Mouse (Mus musculus) liver, embryonic 15.5 days (tissue): Measurements from ENCODE around the gene Cul7. TPM values are rescaled to one million over a fixed set of nuclear protein-coding genes. Genes with fewer than 3 reads are reported as not detected.

Source experiments
- ATAC-seq: fragments of 200-750 bp; cut with Nextera tagmentation; 2 replicates; pipeline ENCODE4 v1.8.0; 2017; ENCODE audit warnings: moderate number of reproducible peaks, mild to moderate bottlenecking, moderate library complexity; ENCODE audit not compliant: insufficient read depth
- H3K27ac ChIP-seq: fragments of 300-500 bp; sonication (generic); replicated peaks from 2 replicates; pipeline ENCODE4 v1.5.1; 2015; ENCODE audit warnings: mild to moderate bottlenecking, inconsistent platforms
- H3K27me3 ChIP-seq: fragments of 300-500 bp; sonication (generic); 2 replicates; pipeline ENCODE4 v1.6.1; 2015; ENCODE audit warnings: mild to moderate bottlenecking, inconsistent platforms
- H3K36me3 ChIP-seq: fragments of 300-500 bp; sonication (generic); replicated peaks from 2 replicates; pipeline ENCODE4 v1.6.1; 2015; ENCODE audit warnings: moderate library complexity, mild to moderate bottlenecking, inconsistent platforms
- H3K4me1 ChIP-seq: fragments of 300-500 bp; sonication (generic); replicated peaks from 2 replicates; pipeline ENCODE4 v1.6.1; 2015; ENCODE audit warnings: inconsistent platforms
- H3K4me2 ChIP-seq: fragments of 300-500 bp; sonication (generic); 2 replicates; pipeline ENCODE4 v1.6.1; 2015; ENCODE audit warnings: moderate library complexity, mild to moderate bottlenecking, inconsistent platforms
- H3K4me3 ChIP-seq: fragments of 300-500 bp; sonication (generic); replicated peaks from 2 replicates; pipeline ENCODE4 v1.5.1; 2015; ENCODE audit warnings: mild to moderate bottlenecking, inconsistent platforms
- H3K9ac ChIP-seq: fragments of 300-500 bp; sonication (generic); 2 replicates; pipeline ENCODE4 v1.6.1; 2015; ENCODE audit warnings: moderate library complexity, mild to moderate bottlenecking, inconsistent platforms
- H3K9me3 ChIP-seq: fragments of 300-500 bp; sonication (generic); replicated peaks from 2 replicates; pipeline ENCODE4 v1.6.1; 2016; ENCODE audit warnings: inconsistent platforms
- WGBS: fragments of 180-500 bp; shearing (Covaris S2); methylation state at CpG from one replicate; pipeline ENCODE4 v1.1.7; 2015; ENCODE audit warnings: mixed read lengths; ENCODE audit not compliant: insufficient replicate concordance; 5-methylcytosine and 5-hydroxymethylcytosine counted together
- polyA plus RNA-seq: library from polyadenylated mRNA; unstranded; fragments of >200 nt; fragmentation: Nextera tagmentation; extraction: Ambion mirVana; gene quantifications from 2 replicates; pipeline ENCODE4 v1.2.1, GENCODE M21; 2015

Cul7 gene
- polyA plus RNA-seq, 1 experiment from 2014 or later: 9.7 TPM

- 69% methylated on average over 12 of the region's 12 CpGs for WGBS
- no peak for ATAC-seq
- no peak overlapping the region for H3K4me3 ChIP-seq
- peaks cover 35% of the 10 kb centered on the region for H3K4me1 ChIP-seq
- H3K9me3 ChIP-seq: no peaks in the 10 kb centered on the region
- no peak overlapping the region for H3K27ac ChIP-seq
- no peaks in the 10 kb centered on the region for H3K36me3 ChIP-seq
- H3K4me2 ChIP-seq: no peak overlapping the region
- no peak overlapping the region for H3K9ac ChIP-seq
- H3K27me3 ChIP-seq: no peaks in the 10 kb centered on the region
Measured at GRCm38 (mm10) chr17:46617799-46618198, 32.3 kb upstream of the Cul7 start.

DNA sequence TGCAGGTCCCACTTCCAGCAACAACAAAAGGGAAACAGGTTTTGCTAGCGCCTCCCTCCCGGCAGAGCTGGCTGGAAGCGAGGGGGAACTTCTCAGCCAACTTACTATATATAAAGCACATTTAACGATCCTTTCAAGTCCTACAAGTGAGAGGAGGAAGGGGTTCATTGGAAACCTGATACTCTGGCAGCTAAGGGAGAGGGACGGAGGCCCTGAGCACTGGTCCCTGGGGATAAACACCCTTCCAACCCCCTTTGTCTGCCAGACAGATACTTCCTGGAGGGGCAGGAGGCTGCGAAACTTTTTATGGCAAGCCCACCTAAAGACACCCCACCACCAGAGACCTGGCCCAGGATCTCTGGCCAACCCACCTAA, 31.8 kb upstream of the Cul7 start:
- H3K4me1 ChIP-seq: peaks cover 35% of the 10 kb centered on the region
- WGBS: 47% methylated on average over 6 of the region's 6 CpGs
- H3K27me3 ChIP-seq: no peaks in the 10 kb centered on the region
- no peaks in the 10 kb centered on the region for H3K36me3 ChIP-seq
- no peaks in the 10 kb centered on the region for H3K9me3 ChIP-seq
- no peak overlapping the region for H3K9ac ChIP-seq
- H3K4me2 ChIP-seq: no peak overlapping the region
- ATAC-seq: no peak
- no peak overlapping the region for H3K4me3 ChIP-seq
- no peak overlapping the region; the same call in 1 of the 2 replicates for H3K27ac ChIP-seq

DNA sequence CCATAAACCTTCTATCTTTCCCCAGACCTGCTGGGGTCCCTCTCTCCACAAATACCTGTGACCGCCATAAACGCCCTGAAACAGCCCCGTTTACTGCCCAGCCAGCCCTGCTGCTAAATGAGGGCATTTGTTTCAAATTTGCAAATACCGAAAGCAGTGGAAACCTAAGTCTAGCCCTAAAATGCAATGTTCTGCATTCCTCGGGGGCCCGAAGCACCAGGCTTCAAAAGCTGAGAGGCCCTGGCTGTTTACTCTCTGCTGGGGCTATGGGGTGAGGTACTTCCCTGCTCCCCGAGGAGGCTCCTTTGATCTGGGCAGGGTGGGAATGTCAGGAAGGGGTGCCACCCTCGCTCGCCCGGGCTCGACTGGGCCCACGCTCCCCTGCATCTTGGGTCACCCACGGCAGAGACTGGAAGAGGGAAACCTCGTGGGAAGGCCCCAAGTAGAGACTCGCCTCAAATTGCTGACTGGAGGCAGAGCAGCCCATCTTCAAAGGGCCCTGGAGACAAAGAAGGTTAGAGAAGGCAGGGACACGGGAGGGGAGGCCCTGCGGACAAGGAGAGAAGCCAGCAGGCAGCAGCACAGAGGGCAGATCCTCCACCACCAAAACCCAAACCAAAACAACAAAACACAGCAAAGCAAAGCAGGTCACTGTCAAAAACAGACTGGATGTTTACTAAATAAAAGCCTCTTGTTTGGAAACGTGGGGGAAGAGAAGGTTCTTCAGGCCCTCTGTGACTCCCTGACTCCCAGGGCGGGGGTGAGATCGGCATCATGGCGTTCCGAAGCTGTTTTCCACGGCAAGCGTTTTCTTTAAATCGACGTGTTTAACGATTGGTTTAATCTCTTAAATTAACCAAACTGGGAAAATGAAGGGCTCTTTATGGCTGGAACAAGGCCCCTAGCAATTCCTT, 31.1 kb upstream of the Cul7 start:
- H3K36me3 ChIP-seq: no peaks in the 10 kb centered on the region
- H3K9me3 ChIP-seq: no peaks in the 10 kb centered on the region
- ATAC-seq: no peak
- H3K9ac ChIP-seq: no peak overlapping the region
- WGBS: 39% methylated on average over 27 of the region's 27 CpGs
- H3K27ac ChIP-seq: no peak overlapping the region; the same call in 1 of the 2 replicates
- no peak overlapping the region for H3K4me3 ChIP-seq
- peaks cover 35% of the 10 kb centered on the region for H3K4me1 ChIP-seq
- H3K4me2 ChIP-seq: no peak overlapping the region
- H3K27me3 ChIP-seq: no peaks in the 10 kb centered on the region

GRCm38 (mm10) chr17:46619683-46620357, 30.3 kb upstream of the Cul7 start:
- no peak for ATAC-seq
- H3K36me3 ChIP-seq: no peaks in the 10 kb centered on the region
- H3K27ac ChIP-seq: no peak overlapping the region
- 53% methylated on average over 16 of the region's 16 CpGs for WGBS
- peaks cover 39% of the 10 kb centered on the region for H3K4me1 ChIP-seq
- no peak overlapping the region for H3K4me2 ChIP-seq
- H3K27me3 ChIP-seq: no peaks in the 10 kb centered on the region; the same call in 1 of the 2 replicates
- no peak overlapping the region for H3K9ac ChIP-seq
- H3K4me3 ChIP-seq: no peak overlapping the region
- no peaks in the 10 kb centered on the region for H3K9me3 ChIP-seq

DNA sequence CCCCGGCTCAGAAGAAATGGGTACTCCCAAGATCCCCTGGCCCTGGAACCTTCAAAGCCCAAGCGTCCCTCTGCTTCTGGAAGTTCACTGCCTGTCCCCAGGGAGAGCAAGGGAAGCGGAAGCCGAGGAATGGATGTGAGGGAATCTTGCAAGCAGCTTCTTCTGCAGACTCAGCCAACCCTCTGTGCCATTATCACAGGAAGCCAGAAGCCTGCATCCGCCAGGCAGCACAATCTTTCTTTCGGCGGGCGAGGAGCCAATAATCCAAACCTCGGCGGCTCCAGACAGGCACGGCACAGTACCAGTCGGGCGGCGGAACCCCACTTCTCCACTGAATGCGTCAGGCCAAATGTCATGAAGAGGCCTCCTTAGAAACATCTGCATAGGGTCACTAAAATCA, 28.8 kb upstream of the Cul7 start:
- 44% methylated on average over 15 of the region's 15 CpGs for WGBS
- H3K9me3 ChIP-seq: no peaks in the 10 kb centered on the region
- peaks cover 3% of the 10 kb centered on the region; the same call in 1 of the 2 replicates for H3K27me3 ChIP-seq
- no peak for ATAC-seq
- no peak overlapping the region for H3K9ac ChIP-seq
- no peak overlapping the region for H3K4me2 ChIP-seq
- H3K4me1 ChIP-seq: peaks cover 39% of the 10 kb centered on the region
- no peak overlapping the region for H3K4me3 ChIP-seq
- no peak overlapping the region for H3K27ac ChIP-seq
- no peaks in the 10 kb centered on the region for H3K36me3 ChIP-seq

- ATAC-seq: no peak
- no peak overlapping the region for H3K27ac ChIP-seq
- H3K36me3 ChIP-seq: no peaks in the 10 kb centered on the region
- H3K4me3 ChIP-seq: no peak overlapping the region
- peaks cover 12% of the 10 kb centered on the region for H3K27me3 ChIP-seq
- H3K9ac ChIP-seq: no peak overlapping the region
- H3K9me3 ChIP-seq: no peaks in the 10 kb centered on the region
- H3K4me2 ChIP-seq: no peak overlapping the region
- H3K4me1 ChIP-seq: peaks cover 39% of the 10 kb centered on the region
- 36% methylated on average over 11 of the region's 11 CpGs for WGBS
Measured at GRCm38 (mm10) chr17:46622269-46622668, 27.9 kb upstream of the Cul7 start.

- no peak for ATAC-seq
- Histone ChIP-seq H3K4me1 (peaks cover 32% of the 10 kb centered on the region), H3K27ac (no peak overlapping the region), H3K9ac (no peak overlapping the region), H3K9me3 (no peaks in the 10 kb centered on the region), H3K4me3 (no peak overlapping the region), H3K4me2 (peak overlapping the region; percentile 8; the same call in 1 of the 2 replicates), H3K27me3 (peaks cover 29% of the 10 kb centered on the region), H3K36me3 (no peaks in the 10 kb centered on the region)
- WGBS: 18% methylated on average over 10 of the region's 10 CpGs
Measured at GRCm38 (mm10) chr17:46623819-46624557, 26.1 kb upstream of the Cul7 start.

DNA sequence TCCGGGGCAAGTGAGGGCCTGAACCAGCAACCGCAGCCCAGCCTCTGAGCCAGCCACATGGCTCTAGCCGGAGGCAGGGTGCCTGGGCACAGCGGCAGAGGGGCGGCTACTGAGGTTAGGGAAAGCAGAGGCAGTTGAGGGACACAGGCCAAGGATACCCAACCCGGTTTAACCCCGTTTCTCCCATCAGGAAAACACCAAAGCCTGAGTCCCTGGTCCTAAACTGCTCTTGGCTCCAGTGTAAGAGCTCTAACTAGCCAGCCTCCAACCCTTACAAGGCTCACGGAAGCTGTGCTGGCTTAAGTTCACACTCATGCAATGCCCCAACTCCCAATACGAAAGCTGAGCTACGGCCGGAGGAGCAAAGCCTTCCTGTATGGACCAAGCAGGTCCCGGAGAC, 25.5 kb upstream of the Cul7 start:
- no peak overlapping the region for H3K9ac ChIP-seq
- 65% methylated on average over 12 of the region's 12 CpGs for WGBS
- peaks cover 27% of the 10 kb centered on the region for H3K4me1 ChIP-seq
- H3K4me3 ChIP-seq: no peak overlapping the region
- no peaks in the 10 kb centered on the region for H3K9me3 ChIP-seq
- H3K4me2 ChIP-seq: peak overlapping the region; percentile 8; the same call in 1 of the 2 replicates
- no peak for ATAC-seq
- no peak overlapping the region for H3K27ac ChIP-seq
- H3K27me3 ChIP-seq: peaks cover 36% of the 10 kb centered on the region
- H3K36me3 ChIP-seq: no peaks in the 10 kb centered on the region

GRCm38 (mm10) chr17:46627409-46627808, 22.7 kb upstream of the Cul7 start:
- WGBS: 51% methylated on average over 6 of the region's 6 CpGs
- no peak for ATAC-seq
- H3K4me1 ChIP-seq: peaks cover 15% of the 10 kb centered on the region
- H3K36me3 ChIP-seq: no peaks in the 10 kb centered on the region
- peaks cover 52% of the 10 kb centered on the region for H3K27me3 ChIP-seq
- no peak overlapping the region for H3K9ac ChIP-seq
- H3K9me3 ChIP-seq: no peaks in the 10 kb centered on the region
- H3K27ac ChIP-seq: no peak overlapping the region
- no peak overlapping the region for H3K4me3 ChIP-seq
- H3K4me2 ChIP-seq: no peak overlapping the region

DNA sequence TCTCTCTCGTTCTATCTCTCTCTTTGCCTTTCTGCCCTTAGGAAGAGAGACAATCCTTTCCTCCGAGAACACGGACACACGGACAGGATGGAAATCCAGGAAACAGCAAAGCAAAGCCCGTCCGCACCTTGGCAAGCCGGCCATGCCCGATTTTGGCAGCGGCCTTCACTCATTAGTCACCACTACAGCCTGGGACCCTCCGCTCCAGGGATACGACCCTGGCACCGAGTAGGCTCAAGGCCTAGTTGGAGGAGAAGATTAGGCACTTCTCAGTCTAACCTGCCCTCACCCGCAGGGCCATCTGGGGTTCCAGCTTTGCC, 21.7 kb upstream of the Cul7 start:
- H3K4me2 ChIP-seq: peak overlapping the region; percentile 66
- ATAC-seq: no peak
- H3K4me1 ChIP-seq: peaks cover 13% of the 10 kb centered on the region
- no peaks in the 10 kb centered on the region for H3K36me3 ChIP-seq
- H3K27ac ChIP-seq: no peak overlapping the region
- H3K4me3 ChIP-seq: peak overlapping the region; percentile 62
- H3K9me3 ChIP-seq: no peaks in the 10 kb centered on the region
- H3K27me3 ChIP-seq: peaks cover 52% of the 10 kb centered on the region
- peak overlapping the region; percentile 48 for H3K9ac ChIP-seq
- WGBS: under 1% methylated on average over 13 of the region's 13 CpGs
